Mouse (Mus musculus): ENCODE results near the gene Nrip3.

Gene Nrip3

GRCm38 (mm10) chr7:109781470-109782203, at the start of gene Nrip3:
Gene Nrip3 (minus strand): TSS chr7:109782025.
- DNase-seq (ENCODE audit: low spot score) = no peak

DNA sequence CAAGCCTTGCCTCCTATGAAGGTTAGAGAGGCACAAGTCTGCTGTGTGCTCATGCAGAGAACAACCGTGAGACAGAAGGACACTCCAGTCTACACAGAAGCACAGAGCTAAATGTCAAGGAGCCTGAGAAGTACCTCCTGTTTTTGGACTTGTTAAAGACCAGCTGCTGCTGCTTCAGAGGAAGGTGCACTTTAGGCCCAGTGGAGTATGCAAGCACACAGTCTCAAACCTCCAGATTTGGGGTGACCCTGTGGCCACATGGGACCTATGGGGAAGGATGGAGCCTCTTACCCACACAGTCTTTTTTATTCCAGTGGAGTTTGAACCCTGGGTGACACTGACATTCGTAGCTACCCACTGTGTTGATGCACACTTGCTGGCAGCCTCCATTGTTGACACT, 49.6 kb upstream of the Nrip3 start:
- no peak for DNase-seq (ENCODE audit: low spot score)

GRCm38 (mm10) chr7:109826911-109827310, 45.1 kb upstream of the Nrip3 start:
- no peak for DNase-seq (ENCODE audit: low spot score)

DNA sequence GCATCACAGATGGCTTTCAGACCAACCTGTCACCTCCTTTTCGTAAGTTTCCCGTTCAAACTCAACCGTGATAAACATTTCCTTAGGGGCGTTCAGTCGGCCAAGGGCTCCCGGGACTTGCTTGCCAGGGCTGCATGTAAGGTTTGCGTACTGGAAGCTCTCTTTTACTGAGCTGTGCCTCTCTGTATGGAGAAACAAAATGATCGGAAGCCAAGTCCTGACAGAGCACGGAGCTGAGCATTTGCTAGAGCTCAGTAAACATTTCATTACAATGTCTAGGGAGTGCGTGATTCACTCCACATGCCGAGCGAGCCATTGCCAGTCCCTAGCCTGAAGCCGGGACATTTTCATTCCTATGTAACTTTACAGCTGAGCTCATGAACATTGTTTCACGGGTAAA, 43.5 kb upstream of the Nrip3 start:
- DNase-seq (ENCODE audit: low spot score) = no peak

DNA sequence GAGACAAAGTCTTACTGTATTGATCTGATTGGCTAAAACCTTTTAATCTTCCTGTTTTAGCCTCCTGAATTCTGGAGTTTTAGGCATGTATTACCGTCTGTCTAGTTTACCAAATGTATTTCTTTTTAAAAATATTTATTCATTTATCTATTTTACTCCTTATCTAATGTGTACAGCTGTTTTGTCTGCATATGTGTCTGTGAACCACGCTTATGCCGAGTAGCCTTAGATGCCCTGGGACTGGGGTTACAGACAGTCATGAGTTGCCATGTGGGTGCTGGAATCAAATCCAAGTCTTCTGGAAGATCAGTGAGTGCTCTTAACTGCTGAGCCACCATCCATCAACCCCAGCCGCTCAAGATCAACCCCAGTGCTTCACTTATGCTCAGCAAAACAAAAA, 36.8 kb upstream of the Nrip3 start:
- DNase-seq (ENCODE audit: low spot score) = no peak

DNA sequence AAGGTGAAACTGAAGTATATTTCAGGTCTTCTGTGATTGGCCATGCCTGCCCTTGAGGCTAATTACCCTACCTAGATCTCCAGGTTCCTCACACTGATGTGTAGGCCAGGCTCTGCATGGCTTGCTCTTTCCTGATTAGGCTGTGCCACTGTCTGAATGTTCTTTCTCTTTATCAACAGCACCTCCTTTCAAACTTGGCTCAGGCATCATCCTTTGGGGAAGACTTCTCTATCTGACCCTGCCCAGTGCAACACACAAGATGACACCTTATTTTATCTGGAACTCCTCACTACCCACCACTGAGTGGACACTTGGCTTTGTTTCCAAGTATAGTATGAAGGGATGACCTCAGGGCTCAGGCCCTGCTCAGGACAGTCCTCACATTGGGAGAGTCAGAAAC, 36.1 kb upstream of the Nrip3 start:
- DNase-seq (ENCODE audit: low spot score) = no peak

GRCm38 (mm10) chr7:109813330-109814140, 31.7 kb upstream of the Nrip3 start:
- no peak for DNase-seq (ENCODE audit: low spot score)

GRCm38 (mm10) chr7:109807616-109808485, 26.0 kb upstream of the Nrip3 start:
- DNase-seq (ENCODE audit: low spot score) = no peak

GRCm38 (mm10) chr7:109804843-109805242, 23.0 kb upstream of the Nrip3 start:
- no peak for DNase-seq (ENCODE audit: low spot score)

- DNase-seq (ENCODE audit: low spot score) = no peak
These were observed 22.5 kb upstream of the Nrip3 start for GRCm38 (mm10) chr7:109804355-109804754.

- DNase-seq (ENCODE audit: low spot score) = no peak
These were observed 21.7 kb upstream of the Nrip3 start for GRCm38 (mm10) chr7:109803516-109803915.

- DNase-seq (ENCODE audit: low spot score) = no peak
These were observed 18.8 kb upstream of the Nrip3 start for GRCm38 (mm10) chr7:109800626-109801025.

DNA sequence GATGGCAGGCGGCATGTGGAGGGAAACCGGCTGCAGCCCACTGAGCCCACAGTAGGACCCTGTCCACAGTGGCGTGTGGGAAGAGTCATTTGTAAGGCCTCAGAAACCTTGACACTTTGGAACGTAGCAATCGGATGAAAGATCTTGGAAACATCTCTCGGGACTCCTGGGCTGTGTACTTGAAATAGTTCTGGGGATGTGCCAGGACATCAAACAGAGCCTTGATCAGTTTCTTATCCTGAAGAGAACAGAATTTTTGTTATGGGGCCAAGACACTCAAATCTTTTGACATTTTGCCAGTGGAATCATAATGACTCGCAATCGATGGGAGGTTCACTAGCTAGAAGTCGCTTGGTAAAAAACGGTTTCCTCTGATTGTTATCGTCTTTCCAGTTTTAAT, 17.3 kb upstream of the Nrip3 start:
- no peak for DNase-seq (ENCODE audit: low spot score)

DNA sequence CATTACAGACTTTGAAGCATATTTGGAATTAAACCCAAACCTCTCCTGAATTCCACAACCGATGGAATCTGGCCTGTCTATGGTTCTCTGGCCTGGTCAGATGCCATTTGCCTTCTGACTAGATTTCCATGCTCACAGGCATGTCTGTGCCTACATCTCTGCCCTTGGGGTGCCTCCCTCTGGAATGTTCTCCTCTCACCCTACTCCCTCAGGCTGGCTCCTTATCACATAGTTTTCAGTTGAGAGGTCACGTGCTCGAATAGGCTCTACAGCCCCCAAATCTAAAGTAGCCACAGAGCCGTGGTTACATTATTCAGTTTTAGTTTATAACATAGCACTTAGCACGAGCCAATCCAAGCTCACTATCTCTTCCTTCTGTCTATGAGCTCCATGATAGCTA, 13.7 kb upstream of the Nrip3 start:
- DNase-seq (ENCODE audit: low spot score) = no peak

- DNase-seq (ENCODE audit: low spot score) = no peak
These were observed 12.7 kb upstream of the Nrip3 start for GRCm38 (mm10) chr7:109794556-109794955.

DNA sequence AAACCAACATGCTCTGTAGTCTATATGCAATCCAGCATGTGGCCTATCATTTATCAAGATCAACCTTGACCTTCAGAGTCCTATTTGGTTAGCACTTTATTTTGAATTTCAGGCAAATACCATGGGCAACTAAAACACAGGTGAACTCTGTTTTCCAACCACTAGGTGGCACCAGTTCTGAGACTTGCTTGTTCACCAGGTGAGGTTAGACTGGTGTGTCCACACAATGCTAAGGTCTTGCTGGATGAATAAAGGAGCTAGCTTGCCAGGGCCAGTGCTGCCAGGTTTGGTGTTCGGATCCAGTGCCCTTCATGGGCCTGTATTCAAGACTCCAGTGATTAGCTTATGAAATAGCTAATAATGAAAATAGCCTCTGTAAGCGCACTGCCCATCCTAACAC, 10.9 kb upstream of the Nrip3 start:
- DNase-seq (ENCODE audit: low spot score) = no peak

GRCm38 (mm10) chr7:109790818-109791217, 9.0 kb upstream of the Nrip3 start:
- no peak for DNase-seq (ENCODE audit: low spot score)

GRCm38 (mm10) chr7:109787860-109788259, 6.0 kb upstream of the Nrip3 start:
- no peak for DNase-seq (ENCODE audit: low spot score)

DNA sequence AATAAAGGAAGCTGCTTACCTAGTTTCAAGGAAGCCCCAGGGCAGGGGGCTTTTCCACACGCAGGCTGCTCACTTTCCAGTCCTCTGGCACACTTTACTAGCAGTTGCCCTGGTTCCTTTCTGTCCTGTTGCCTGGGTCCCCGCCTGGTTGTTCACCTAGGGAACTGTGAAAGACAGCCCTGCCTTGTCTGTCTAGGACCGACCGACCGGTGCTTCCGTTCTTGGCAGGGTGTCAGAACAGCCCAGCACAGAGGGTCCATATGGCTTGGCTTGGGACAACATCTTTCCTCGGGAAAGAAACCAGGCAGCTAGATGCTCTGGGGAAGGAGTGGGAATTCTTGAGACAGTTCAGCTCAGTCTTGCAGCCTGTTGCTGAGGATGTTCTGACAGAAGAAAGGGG, 1.5 kb upstream of the Nrip3 start:
- DNase-seq (ENCODE audit: low spot score) = no peak

DNA sequence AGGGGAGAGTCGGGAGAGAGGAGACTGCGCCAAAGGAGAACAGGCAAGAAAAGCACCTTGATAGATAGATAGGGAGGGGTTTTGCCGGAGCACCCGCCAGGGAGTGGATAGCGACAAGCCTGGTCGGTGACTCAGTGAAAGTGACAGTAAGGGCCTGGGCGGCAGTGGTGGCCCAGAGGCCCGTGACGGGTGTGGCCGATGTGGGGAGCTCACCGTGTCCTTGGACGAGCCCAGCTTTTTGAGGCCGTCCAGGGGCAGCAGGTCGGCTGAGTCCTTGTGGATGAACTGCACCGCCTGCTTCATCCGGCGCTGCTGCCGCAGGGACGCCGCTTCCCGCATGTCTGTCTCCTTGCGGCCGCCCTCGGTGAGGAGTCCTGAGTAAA, 747 bp downstream of the Nrip3 start:
- DNase-seq (ENCODE audit: low spot score) = no peak

DNA sequence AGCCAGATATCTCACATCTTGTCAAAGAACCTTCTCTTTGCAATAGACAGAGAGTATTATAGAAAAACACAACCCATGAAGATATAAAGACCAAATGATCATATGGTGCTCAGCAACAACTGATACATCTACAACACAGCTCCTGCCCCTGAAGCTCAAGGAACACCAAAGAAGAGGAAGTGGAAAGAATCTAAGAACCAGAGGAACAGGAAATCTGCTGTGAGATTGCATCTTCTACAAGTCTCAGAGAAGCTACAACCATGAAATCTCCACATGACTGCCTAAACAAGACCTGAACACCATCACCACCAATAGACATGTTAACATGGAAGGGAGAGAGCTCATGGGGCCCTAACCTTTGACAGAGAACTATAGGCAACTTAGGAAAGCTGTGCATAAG, 9.6 kb downstream of the Nrip3 start:
- DNase-seq (ENCODE audit: low spot score) = no peak

- DNase-seq (ENCODE audit: low spot score) = no peak
These were observed 13.0 kb downstream of the Nrip3 start for GRCm38 (mm10) chr7:109768699-109769383.
